Mouse (Mus musculus) ES-E14 (cell line): ENCODE data around the gene Npcd. TPM values are rescaled to one million over a fixed set of nuclear protein-coding genes. Genes with fewer than 3 reads are reported as not detected.

Experiments used
- DNase-seq: peaks from one replicate; pipeline ENCODE4 v3.0.0-alpha.2; 2013; ENCODE audit warnings: low read depth, low spot score
- H3K27ac ChIP-seq: 2 replicates; pipeline ENCODE4 v1.5.1; 2012; ENCODE audit warnings: low read depth, mild to moderate bottlenecking, low read length, moderate library complexity, mixed read lengths; ENCODE audit not compliant: poor library complexity, insufficient read depth, severe bottlenecking
- H3K36me3 ChIP-seq: 2 replicates; pipeline ENCODE4 v1.6.1; 2012; ENCODE audit warnings: mild to moderate bottlenecking, low read length, moderate library complexity, mixed read lengths; ENCODE audit not compliant: control insufficient read depth, poor library complexity, insufficient read depth, severe bottlenecking
- H3K4me1 ChIP-seq, 2 experiments: fragments of 150-350 bp in 1 of 2; sonication (generic) in 1 of 2; 2 replicates each; pipeline ENCODE4 v1.6.1; 2012; ENCODE audit warnings: low read length in 2 of 2, mild to moderate bottlenecking in 1 of 2, mixed read lengths in 1 of 2; ENCODE audit not compliant: control insufficient read depth in 2 of 2, insufficient read depth in 2 of 2, poor library complexity in 1 of 2
- H3K4me3 ChIP-seq, 2 experiments: fragments of 150-350 bp in 1 of 2; sonication (generic) in 1 of 2; 2 replicates each; pipeline ENCODE4 v1.5.1; 2012; ENCODE audit warnings: low read length in 2 of 2, low read depth in 1 of 2, mild to moderate bottlenecking in 1 of 2, mixed read lengths in 1 of 2; ENCODE audit not compliant: insufficient read depth in 1 of 2, poor library complexity in 1 of 2, severe bottlenecking in 1 of 2
- H3K9ac ChIP-seq: 2 replicates; pipeline ENCODE4 v1.6.1; 2012; ENCODE audit warnings: low read depth, mild to moderate bottlenecking, low read length, mixed read lengths; ENCODE audit not compliant: poor library complexity, insufficient read depth, severe bottlenecking
- H3K9me3 ChIP-seq: fragments of 150-350 bp; sonication (generic); 2 replicates; pipeline ENCODE4 v1.6.1; 2012; ENCODE audit warnings: low read depth, mild to moderate bottlenecking, low read length; ENCODE audit not compliant: control insufficient read depth, insufficient read depth
- CHD2 ChIP-seq: IDR thresholded peaks from 2 replicates; pipeline ENCODE4 v1.6.1; 2014; ENCODE audit warnings: mild to moderate bottlenecking, low read depth, low read length, inconsistent platforms
- HCFC1 ChIP-seq: IDR thresholded peaks from 2 replicates; pipeline ENCODE4 v1.6.1; 2012; ENCODE audit warnings: low read length, inconsistent platforms, borderline replicate concordance; ENCODE audit not compliant: insufficient read depth
- MAFK ChIP-seq: IDR thresholded peaks from 2 replicates; pipeline ENCODE4 v1.6.1; 2014; ENCODE audit warnings: mild to moderate bottlenecking, low read depth, low read length, inconsistent platforms; ENCODE audit not compliant: insufficient read depth
- ZC3H11A ChIP-seq: IDR thresholded peaks from 2 replicates; pipeline ENCODE4 v1.6.1; 2012; ENCODE audit warnings: low read depth, mild to moderate bottlenecking, inconsistent platforms, low read length, borderline replicate concordance
- ZNF384 ChIP-seq: IDR thresholded peaks from 2 replicates; pipeline ENCODE4 v1.6.1; 2012; ENCODE audit warnings: low read depth, low read length, inconsistent platforms
- in situ Hi-C, 2 experiments: fragments of 600-800 bp; cut with MboI; formaldehyde crosslinking; loops; one replicate each; pipeline ENCODE4 v1.15.1; 2025; ENCODE audit warnings: low sequenced_read_pairs in 2 of 2, inconsistent platforms in 1 of 2; ENCODE audit not compliant: unreplicated experiment in 2 of 2
- total RNA-seq: library from RNA; depleted of rRNA; stranded (reverse); fragments of 300-350 nt; gene quantifications from 2 replicates; pipeline ENCODE4 v1.2.3, GENCODE M21; 2012

Gene Npcd
- total RNA-seq, 1 experiment, result 3.4 TPM

GRCm38 (mm10) chr15:79801646-79802045, 32.4 kb downstream of the Npcd start:
- Histone ChIP-seq H3K36me3 (no peaks in the 10 kb centered on the region), H3K27ac (no peak overlapping the region), H3K4me1 (peaks cover 0 to 5% of the 10 kb centered on the region in 2 experiments; a peak in 1 of 4 replicates), H3K4me3 (no peak overlapping the region), H3K9me3 (no peaks in the 10 kb centered on the region), H3K9ac (no peak overlapping the region)
- in situ Hi-C loops, result no loop called here
- DNase-seq, result no peak
- no peak for TF ChIP-seq CHD2
- TF ChIP-seq ZNF384, result no peak
- no peak for TF ChIP-seq HCFC1
- no peak for TF ChIP-seq ZC3H11A
- TF ChIP-seq MAFK, result no peak

GRCm38 (mm10) chr15:79800701-79801100, 33.3 kb downstream of the Npcd start:
- Histone ChIP-seq H3K9me3 (no peaks in the 10 kb centered on the region), H3K36me3 (no peaks in the 10 kb centered on the region), H3K4me1 (peaks cover 0 to 5% of the 10 kb centered on the region in 2 experiments; a peak in 1 of 4 replicates), H3K9ac (no peak overlapping the region), H3K4me3 (no peak overlapping the region), H3K27ac (no peak overlapping the region)
- TF ChIP-seq CHD2 (no peak), ZC3H11A (no peak), MAFK (no peak), HCFC1 (no peak), ZNF384 (no peak)
- in situ Hi-C loops, result no loop called here
- DNase-seq, result no peak

- Histone ChIP-seq H3K27ac (no peak overlapping the region), H3K4me1 (peaks cover 0 to under 1% of the 10 kb centered on the region in 2 experiments; a peak in 1 of 4 replicates), H3K9ac (no peak overlapping the region), H3K4me3 (no peak overlapping the region), H3K9me3 (no peaks in the 10 kb centered on the region), H3K36me3 (no peaks in the 10 kb centered on the region)
- TF ChIP-seq ZNF384 (no peak), ZC3H11A (no peak), MAFK (no peak), CHD2 (no peak), HCFC1 (no peak)
- no peak for DNase-seq
- in situ Hi-C loops, result no loop called here
These were observed 35.4 kb downstream of the Npcd start for GRCm38 (mm10) chr15:79798591-79798990.

GRCm38 (mm10) chr15:79797680-79798079, 36.4 kb downstream of the Npcd start:
- Histone ChIP-seq H3K36me3 (no peaks in the 10 kb centered on the region), H3K9ac (no peak overlapping the region), H3K9me3 (no peaks in the 10 kb centered on the region), H3K4me3 (peak overlapping the region; percentile 5 to 6; a peak in 1 of 4 replicates), H3K4me1 (peaks cover 0 to 2% of the 10 kb centered on the region in 2 experiments; a peak in 1 of 4 replicates), H3K27ac (no peak overlapping the region)
- no peak for TF ChIP-seq HCFC1
- in situ Hi-C loops, result no loop called here
- no peak for DNase-seq

- Histone ChIP-seq H3K9me3 (no peaks in the 10 kb centered on the region), H3K4me1 (peaks cover 2% of the 10 kb centered on the region in 2 experiments; a peak in 1 of 4 replicates), H3K9ac (no peak overlapping the region), H3K36me3 (no peaks in the 10 kb centered on the region), H3K27ac (no peak overlapping the region), H3K4me3 (no peak overlapping the region)
- in situ Hi-C loops, result no loop called here
- TF ChIP-seq ZC3H11A, result no peak
- TF ChIP-seq CHD2, result no peak
- no peak for TF ChIP-seq ZNF384
- TF ChIP-seq HCFC1, result no peak
- TF ChIP-seq MAFK, result no peak
- no peak for DNase-seq
These were observed 36.9 kb downstream of the Npcd start for GRCm38 (mm10) chr15:79797096-79797495.
